Mouse (Mus musculus) brain, adult 10 weeks (tissue): ENCODE results near the gene Zhx3. TPM values are rescaled to one million over a fixed set of nuclear protein-coding genes. Genes with fewer than 3 reads are reported as not detected.

Source experiments
- polyA plus RNA-seq: library from polyadenylated mRNA; stranded (reverse); fragments of 350-450 nt; fragmentation: Illumina TruSeq; extraction: RNeasy Lipid Tissue Mini Kit (QIAGEN cat#74804); gene quantifications from one replicate; pipeline ENCODE4 v1.2.3, GENCODE M21; 2015; ENCODE audit warnings: low read depth, low replicate concordance

Zhx3 gene
- polyA plus RNA-seq, result 16.2 TPM

DNA sequence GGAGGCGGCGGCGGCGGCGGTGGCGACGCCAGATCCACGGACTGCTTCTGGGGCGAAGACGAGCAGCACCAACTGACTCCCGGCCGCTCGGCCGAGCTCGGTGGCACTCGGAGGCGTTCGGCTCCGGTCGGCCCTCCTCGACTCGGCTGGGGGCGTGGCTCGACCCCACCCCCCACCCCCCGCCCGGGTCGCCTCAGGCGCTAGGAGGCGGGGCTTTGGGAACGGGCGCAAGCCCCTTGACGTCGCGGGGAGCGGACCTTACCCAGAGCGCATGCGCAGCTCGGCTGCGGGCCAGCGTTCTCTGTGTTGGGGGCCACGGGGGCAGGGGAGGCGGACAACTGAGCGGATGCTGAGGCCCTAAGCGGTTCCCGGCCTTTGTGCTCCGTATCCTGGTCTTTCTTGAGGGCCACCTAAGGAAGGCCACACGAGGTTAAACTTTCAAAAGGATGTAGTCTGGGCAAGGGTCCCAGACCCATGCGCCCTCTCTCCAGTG lies at the start of gene Zhx3:
Gene Zhx3, minus strand, starts transcription at position 109 of the 493 bp plus-strand sequence.

DNA sequence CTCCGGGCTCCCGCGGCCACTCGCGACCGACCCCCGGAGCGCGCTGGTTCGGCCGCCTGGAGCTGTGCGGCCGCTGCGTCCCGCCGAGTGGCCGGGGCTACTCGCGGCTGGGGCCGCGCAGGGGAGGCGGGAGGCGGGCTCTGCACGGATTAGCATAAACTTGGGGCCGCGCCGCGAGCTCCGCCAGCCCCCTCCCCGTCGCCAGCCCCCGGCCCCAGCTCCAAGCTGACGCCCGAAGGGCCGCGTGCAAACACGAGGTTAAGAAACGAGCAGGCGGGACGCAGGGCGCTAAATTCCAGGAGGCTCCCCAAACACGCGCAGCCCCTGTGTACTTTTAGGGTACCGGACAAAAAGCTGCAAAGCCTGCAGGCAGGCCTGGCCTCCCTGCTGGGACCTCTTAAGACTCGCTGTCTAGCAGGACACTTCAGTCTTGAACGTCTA lies 39.5 kb upstream of the Zhx3 start, which contains the start of gene Emilin3:
Gene Emilin3, minus strand, starts transcription at position 98 of the 441 bp plus-strand sequence.

DNA sequence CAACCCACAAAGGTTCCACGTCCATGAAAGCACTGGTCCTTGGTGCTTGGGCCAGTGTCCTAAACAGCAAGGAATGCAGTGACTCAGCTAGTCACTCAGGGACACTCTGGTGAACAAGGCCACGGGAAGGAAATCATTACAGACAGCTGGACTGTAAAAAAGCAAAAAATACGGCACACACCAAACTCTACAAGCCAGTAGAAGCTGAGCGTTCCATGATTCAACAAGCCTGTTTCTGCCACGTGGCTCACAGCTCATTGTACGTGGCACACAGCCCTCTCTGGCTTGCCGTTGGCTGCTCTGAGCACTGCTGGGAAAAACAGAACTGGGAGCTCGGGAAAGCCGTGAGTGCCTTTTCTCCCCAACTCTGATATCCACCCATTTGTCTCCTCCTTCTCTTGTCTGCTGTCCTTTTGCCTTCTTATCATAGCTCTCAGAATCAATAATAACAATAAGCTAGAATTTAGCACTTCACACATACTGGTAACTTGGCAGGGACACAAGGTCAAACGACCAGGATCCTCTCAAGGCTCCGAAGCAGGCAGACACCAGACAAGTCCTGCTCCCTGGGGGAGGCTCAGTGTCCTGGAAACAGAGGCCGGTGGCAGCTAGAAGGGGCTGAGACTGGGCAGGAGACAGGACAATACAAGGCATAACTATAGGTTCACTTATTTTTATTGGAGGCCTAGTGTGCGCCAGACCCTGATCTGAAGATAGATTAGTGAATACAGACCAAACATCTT lies 7.8 kb upstream of the Zhx3 start, which contains the start of gene Lpin3:
Gene Lpin3, plus strand, starts transcription at position 218 of the 743 bp plus-strand sequence.

DNA sequence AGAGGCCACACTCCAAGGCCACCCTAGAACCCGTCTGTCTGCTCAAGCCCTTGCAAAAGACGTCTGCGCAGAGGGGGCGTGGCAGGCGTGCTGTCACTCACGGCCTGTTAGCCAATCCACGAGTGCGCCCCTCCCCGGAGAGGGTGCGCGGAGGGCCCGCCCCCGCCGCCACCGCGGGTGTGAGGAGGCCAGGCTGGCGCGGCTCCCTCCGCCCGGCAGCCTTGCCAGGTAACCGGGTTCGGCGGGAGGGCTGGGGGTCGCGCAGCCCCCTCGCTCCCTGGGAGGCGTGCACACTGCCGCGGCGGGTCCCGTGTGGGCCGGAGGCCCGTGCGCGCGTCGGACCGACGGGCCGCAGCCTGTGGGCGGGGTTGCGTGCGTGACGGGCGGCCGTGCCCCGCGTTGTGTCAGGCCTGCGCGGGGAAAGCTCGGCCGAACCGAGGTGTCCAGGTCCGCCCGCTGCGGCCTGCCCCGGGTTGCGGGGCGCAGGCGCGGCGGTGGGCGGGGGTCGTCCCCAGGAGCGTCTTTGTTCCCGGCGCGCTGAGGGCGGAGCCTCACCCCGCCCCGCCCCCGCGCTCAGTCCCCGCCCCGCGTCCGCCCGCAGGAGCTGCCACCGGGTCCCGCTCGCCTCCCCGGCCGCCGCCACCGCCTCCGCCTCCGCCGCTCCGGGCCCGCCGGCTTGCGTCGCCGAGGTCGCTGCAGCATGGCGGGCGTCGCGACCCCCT lies 141.5 kb downstream of the Zhx3 start, which contains the start of gene Plcg1:
Gene Plcg1, plus strand, starts transcription at position 184 of the 722 bp plus-strand sequence.

Other genes starting within 250 kb of the Zhx3 start
- 54.3 TPM for gene Top1, start 227.1 kb downstream of the Zhx3 start, polyA plus RNA-seq
- gene Plcg1, start 141.7 kb downstream of the Zhx3 start, polyA plus RNA-seq, result 52.3 TPM
- 0.59 TPM for gene Lpin3, start 7.7 kb upstream of the Zhx3 start, polyA plus RNA-seq
- gene Emilin3, start 39.3 kb upstream of the Zhx3 start, polyA plus RNA-seq, result not detected
- gene Chd6, start 236.1 kb upstream of the Zhx3 start, polyA plus RNA-seq, result 24.8 TPM